Mouse (Mus musculus) lung, adult 18-20 months (tissue): ENCODE measurements at regions not wholly inside any gene's neighbourhood (a gene's known extent, or its start where the extent isn't known, plus 50 kb on each side); places are given as distances from the start of the nearest gene placed in this dataset.

Experiments
- DNase-seq, 2 experiments: peaks; one replicate each; pipeline ENCODE4 v3.0.0; 2022; ENCODE audit warnings: mixed read lengths in 2 of 2

DNA sequence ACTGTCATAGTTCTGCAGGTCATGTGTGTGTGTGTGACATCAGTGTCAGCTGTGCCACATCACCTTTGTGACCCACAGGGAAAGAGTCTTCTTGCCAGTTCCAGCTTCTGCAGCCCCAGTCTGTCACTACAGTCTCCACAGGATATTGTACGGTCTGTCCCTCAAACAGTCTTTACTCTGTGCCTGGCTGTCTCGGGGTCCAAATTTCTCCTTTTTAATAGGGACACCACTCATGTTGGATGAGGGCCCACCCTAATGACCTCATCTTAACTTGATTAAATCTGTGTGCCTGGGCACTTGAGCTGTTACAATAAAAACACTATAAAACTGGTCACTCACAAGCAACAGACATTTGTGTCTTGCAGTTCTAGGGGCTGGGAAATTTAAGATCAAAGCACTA, 165.1 kb upstream of the Sox9 start:
- DNase-seq: no peak

DNA sequence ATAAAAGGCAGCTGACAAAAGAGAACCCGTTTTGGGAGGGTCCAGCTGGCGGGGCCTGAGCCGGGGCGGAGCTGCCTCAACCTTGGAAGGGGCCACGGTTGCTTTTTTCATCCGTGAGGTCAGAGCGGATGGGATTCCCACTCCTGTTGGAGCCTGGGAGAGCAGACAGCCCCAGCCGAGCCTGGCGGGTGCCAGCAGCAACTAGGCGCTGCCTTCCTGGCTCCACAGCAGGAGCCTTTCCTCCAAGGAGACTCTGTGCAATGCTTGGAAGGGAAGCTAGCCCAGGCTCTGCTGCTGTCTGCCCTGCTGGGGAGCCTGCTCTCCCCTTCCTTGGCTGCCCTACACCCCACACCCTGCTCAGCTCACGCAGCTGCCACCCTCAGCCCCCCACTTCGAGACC, 161.1 kb upstream of the Sox9 start:
- peak; percentile 4 to 6 for DNase-seq

DNA sequence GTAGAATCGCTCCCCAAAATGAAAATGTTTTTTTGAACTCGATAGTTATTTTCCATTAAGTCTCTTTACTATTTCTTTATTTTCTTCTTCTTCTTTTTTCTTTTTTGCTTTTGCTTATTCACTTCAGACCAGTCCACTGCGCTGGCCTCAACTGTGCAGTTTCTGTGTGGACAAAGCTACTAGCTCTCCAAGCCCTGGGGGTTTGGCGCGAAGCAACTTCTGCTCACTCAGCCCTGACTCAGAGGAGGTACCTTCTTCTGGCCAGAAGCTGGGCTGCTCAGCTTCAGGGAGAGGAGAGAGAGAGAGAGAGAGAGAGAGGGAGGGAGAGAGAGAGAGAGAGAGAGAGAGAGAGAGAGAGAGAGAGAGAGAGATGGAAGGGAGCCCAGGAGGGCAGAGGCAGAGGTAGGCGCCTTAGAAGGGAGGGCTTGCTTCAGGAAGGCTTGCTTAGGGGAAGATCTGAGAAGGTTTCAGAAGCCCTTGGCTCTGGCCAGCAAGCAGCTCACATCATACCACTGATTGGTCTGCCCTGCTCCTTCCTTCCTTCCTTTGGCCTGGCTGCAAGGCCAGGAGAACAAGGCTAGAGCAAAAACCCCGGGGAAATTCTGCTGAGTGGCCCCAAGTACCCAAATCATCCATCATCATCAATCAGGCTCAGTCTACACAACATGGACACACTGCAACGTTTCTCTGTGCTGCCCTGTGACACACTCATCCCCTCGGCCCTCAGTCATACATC, 160.5 kb upstream of the Sox9 start:
- DNase-seq: no peak

DNA sequence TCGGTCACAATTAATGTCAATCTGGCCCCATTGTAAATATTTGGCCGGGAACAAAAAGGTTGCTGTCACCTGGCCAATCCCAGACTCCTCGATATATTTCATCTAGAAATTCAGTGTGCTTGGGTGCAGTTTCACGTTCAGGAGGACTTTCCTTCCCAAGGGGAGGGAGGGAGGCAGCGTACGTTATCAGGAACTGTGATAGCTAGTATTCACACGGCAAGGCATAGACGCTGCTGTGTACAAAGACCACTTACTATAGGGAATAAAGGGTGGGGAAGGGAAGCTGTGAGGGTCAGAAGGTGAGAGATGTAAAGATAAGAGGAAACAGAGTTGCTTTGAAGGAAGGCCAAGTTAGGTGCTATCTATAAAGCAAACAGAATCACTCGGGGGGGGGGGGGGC, 132.7 kb upstream of the Sox9 start:
- DNase-seq: no peak

- no peak for DNase-seq
Measured at GRCm38 (mm10) chr11:112657410-112658159, 124.4 kb upstream of the Sox9 start.

- no peak for DNase-seq
Measured at GRCm38 (mm10) chr11:112659911-112660310, 122.1 kb upstream of the Sox9 start.

- no peak for DNase-seq
Measured at GRCm38 (mm10) chr11:112661426-112661825, 120.6 kb upstream of the Sox9 start.

GRCm38 (mm10) chr11:112667311-112667710, 114.7 kb upstream of the Sox9 start:
- DNase-seq: no peak

DNA sequence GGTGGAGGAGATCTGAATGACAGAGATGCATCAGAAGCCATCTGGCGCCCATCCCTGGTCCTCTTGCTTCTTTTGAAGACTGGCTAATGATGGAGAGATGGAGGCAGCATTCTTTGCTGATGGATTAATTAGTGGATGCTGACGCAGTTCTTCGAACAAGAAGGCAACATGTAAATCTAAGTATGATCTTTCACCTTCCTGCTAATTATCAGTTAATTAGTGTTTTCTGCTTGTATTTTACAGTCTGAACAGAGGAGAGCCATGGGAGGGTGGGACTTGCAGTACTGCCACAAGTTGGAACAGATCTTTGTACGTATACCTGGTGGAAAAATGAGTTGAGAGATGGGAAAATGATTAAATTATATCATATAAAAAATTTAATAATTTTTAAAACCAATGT, 109.9 kb upstream of the Sox9 start:
- DNase-seq: no peak

- DNase-seq: no peak
Measured at GRCm38 (mm10) chr11:112690047-112690446, 92.0 kb upstream of the Sox9 start.

- DNase-seq: no peak
Measured at GRCm38 (mm10) chr11:112706091-112706490, 75.9 kb upstream of the Sox9 start.

- no peak for DNase-seq
Measured at GRCm38 (mm10) chr11:112708119-112708730, 73.8 kb upstream of the Sox9 start.

GRCm38 (mm10) chr11:112711656-112712055, 70.4 kb upstream of the Sox9 start:
- DNase-seq: no peak

DNA sequence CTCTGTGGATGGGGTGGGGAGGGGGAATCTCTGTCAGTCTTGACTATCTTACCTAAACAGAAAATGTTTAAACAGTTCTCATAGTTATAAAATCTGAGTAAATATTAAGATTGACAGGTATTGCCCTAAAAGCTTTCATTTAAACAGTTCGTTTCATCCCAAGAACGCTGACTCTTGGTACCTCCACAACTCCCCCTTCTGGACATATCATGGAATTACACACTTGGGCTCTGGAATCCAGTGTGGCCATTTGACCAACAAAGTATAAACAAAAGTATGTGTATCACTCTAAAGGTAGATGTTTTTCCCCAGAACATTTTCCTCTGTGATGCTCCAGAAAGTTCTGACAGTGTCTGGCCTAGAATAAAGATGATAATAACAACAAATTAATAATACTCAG, 63.5 kb upstream of the Sox9 start:
- no peak for DNase-seq

GRCm38 (mm10) chr11:112720652-112721051, 61.4 kb upstream of the Sox9 start:
- no peak for DNase-seq

- DNase-seq: no peak
Measured at GRCm38 (mm10) chr11:112722936-112723335, 59.1 kb upstream of the Sox9 start.

GRCm38 (mm10) chr11:112728154-112728952, 53.7 kb upstream of the Sox9 start:
- peak in 1 of 2 experiments; percentile 19 for DNase-seq
